Mouse (Mus musculus): ENCODE data around the gene Ilf3.

DNA sequence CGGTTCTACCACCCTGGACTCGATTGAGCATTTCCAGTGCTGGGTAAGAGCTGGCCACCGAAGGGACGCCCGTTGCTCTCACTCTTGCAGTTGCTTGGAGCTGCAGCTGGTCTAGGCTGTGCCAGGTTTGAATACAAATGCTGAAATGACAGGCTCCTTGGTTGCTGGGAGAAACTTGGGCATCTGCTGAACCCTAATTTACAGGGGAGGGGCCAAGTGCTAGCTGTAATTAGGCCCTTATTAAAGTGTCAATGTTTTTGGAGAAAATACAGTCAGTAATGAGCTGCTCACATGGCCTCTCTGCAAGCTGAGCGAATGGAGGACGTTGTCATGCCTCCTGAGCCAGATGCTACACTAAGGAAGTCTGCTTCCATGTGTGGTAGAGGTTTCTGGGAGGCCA, 63.1 kb downstream of the Ilf3 start:
- TF ChIP-seq CTCF (IDR thresholded peaks at IDR 0.05; ENCODE audit: insufficient read depth, low read depth, low read length) (no peak), POLR2A (IDR thresholded peaks at IDR 0.05; ENCODE audit: insufficient read depth, low read depth, low read length) (no peak)

Measured in olfactory bulb, adult 2 months (tissue).